Mouse (Mus musculus): ENCODE results near the gene Ppara. TPM values are rescaled to one million over a fixed set of nuclear protein-coding genes. Genes with fewer than 3 reads are reported as not detected.

The Ppara gene
- polyA plus RNA-seq, 1 experiment = 1.1 TPM

- no peak overlapping the region for H3K4me3 ChIP-seq (replicated peaks; ENCODE audit: control insufficient read depth, low read depth, low read length)
- 88% methylated on average over 8 of the region's 8 CpGs for WGBS
- no peak overlapping the region for H3K27ac ChIP-seq (ENCODE audit: control insufficient read depth, insufficient read depth, low read depth, low read length, poor library complexity)
- no peak for TF ChIP-seq POLR2A (IDR thresholded peaks at IDR 0.05; ENCODE audit: borderline replicate concordance, control insufficient read depth, low read depth, low read length)
- no peak for TF ChIP-seq CTCF (IDR thresholded peaks at IDR 0.05; ENCODE audit: control insufficient read depth, insufficient read depth, low read length)
- H3K4me1 ChIP-seq (ENCODE audit: control insufficient read depth, insufficient read depth, low read length) = peaks cover 2% of the 10 kb centered on the region; the same call in 1 of the 2 replicates
Measured at GRCm38 (mm10) chr15:85808434-85808833, 73.7 kb downstream of the Ppara start.

- no peak overlapping the region for H3K27ac ChIP-seq (ENCODE audit: control insufficient read depth, insufficient read depth, low read depth, low read length, poor library complexity)
- H3K4me3 ChIP-seq (replicated peaks; ENCODE audit: control insufficient read depth, low read depth, low read length) = no peak overlapping the region
- WGBS = 68% methylated on average over 12 of the region's 12 CpGs
Measured at GRCm38 (mm10) chr15:85809091-85809490, 74.3 kb downstream of the Ppara start.

GRCm38 (mm10) chr15:85810462-85810805 is 75.7 kb downstream of the Ppara start:
- peaks cover 2% of the 10 kb centered on the region; the same call in 1 of the 2 replicates for H3K4me1 ChIP-seq (ENCODE audit: control insufficient read depth, insufficient read depth, low read length)
- no peak for TF ChIP-seq POLR2A (IDR thresholded peaks at IDR 0.05; ENCODE audit: borderline replicate concordance, control insufficient read depth, low read depth, low read length)
- TF ChIP-seq CTCF (IDR thresholded peaks at IDR 0.05; ENCODE audit: control insufficient read depth, insufficient read depth, low read length) = no peak
- no peak overlapping the region for H3K4me3 ChIP-seq (replicated peaks; ENCODE audit: control insufficient read depth, low read depth, low read length)
- 74% methylated on average over 5 of the region's 5 CpGs for WGBS
- H3K27ac ChIP-seq (ENCODE audit: control insufficient read depth, insufficient read depth, low read depth, low read length, poor library complexity) = no peak overlapping the region

More at GRCm38 (mm10) chr15:85809091-85809490, 74.3 kb downstream of the Ppara start:
- no peak for TF ChIP-seq POLR2A (IDR thresholded peaks at IDR 0.05; ENCODE audit: borderline replicate concordance, control insufficient read depth, low read depth, low read length)
- no peak for TF ChIP-seq CTCF (IDR thresholded peaks at IDR 0.05; ENCODE audit: control insufficient read depth, insufficient read depth, low read length)
- H3K4me1 ChIP-seq (ENCODE audit: control insufficient read depth, insufficient read depth, low read length) = peaks cover 2% of the 10 kb centered on the region; the same call in 1 of the 2 replicates

GRCm38 (mm10) chr15:85810806-85811521 is 76.2 kb downstream of the Ppara start:
- Histone ChIP-seq H3K27ac (ENCODE audit: control insufficient read depth, insufficient read depth, low read depth, low read length, poor library complexity) (peak overlapping the region; percentile 66), H3K4me1 (ENCODE audit: control insufficient read depth, insufficient read depth, low read length) (peaks cover 2% of the 10 kb centered on the region; the same call in 1 of the 2 replicates), H3K4me3 (replicated peaks; ENCODE audit: control insufficient read depth, low read depth, low read length) (peak overlapping the region; percentile 87)
- TF ChIP-seq POLR2A (IDR thresholded peaks at IDR 0.05; ENCODE audit: borderline replicate concordance, control insufficient read depth, low read depth, low read length) (no peak), CTCF (IDR thresholded peaks at IDR 0.05; ENCODE audit: control insufficient read depth, insufficient read depth, low read length) (peak; percentile 10; the same call in 1 of the 2 replicates)
- 2% methylated on average over 36 of the region's 36 CpGs for WGBS

- 3% methylated on average over 36 of the region's 36 CpGs for WGBS
- TF ChIP-seq CTCF (IDR thresholded peaks at IDR 0.05; ENCODE audit: control insufficient read depth, insufficient read depth, low read length) = no peak
- TF ChIP-seq POLR2A (IDR thresholded peaks at IDR 0.05; ENCODE audit: borderline replicate concordance, control insufficient read depth, low read depth, low read length) = peak; percentile 74; the same call in 1 of the 2 replicates
Measured at GRCm38 (mm10) chr15:85811535-85812277, 76.9 kb downstream of the Ppara start, which contains the start of gene Cdpf1. Gene Cdpf1 (minus strand): TSS chr15:85811697.

GRCm38 (mm10) chr15:85813428-85813827 is 78.6 kb downstream of the Ppara start:
- Histone ChIP-seq H3K4me3 (replicated peaks; ENCODE audit: control insufficient read depth, low read depth, low read length) (no peak overlapping the region), H3K4me1 (ENCODE audit: control insufficient read depth, insufficient read depth, low read length) (peaks cover 2% of the 10 kb centered on the region; the same call in 1 of the 2 replicates), H3K27ac (ENCODE audit: control insufficient read depth, insufficient read depth, low read depth, low read length, poor library complexity) (no peak overlapping the region)
- no peak for TF ChIP-seq CTCF (IDR thresholded peaks at IDR 0.05; ENCODE audit: control insufficient read depth, insufficient read depth, low read length)
- no peak for TF ChIP-seq POLR2A (IDR thresholded peaks at IDR 0.05; ENCODE audit: borderline replicate concordance, control insufficient read depth, low read depth, low read length)
- 73% methylated on average over 10 of the region's 10 CpGs for WGBS

More at GRCm38 (mm10) chr15:85811535-85812277, 76.9 kb downstream of the Ppara start, which contains the start of gene Cdpf1:
- Histone ChIP-seq H3K4me3 (replicated peaks; ENCODE audit: control insufficient read depth, low read depth, low read length) (peak within 1 kb of the TSS; percentile 87), H3K27ac (ENCODE audit: control insufficient read depth, insufficient read depth, low read depth, low read length, poor library complexity) (peak within 1 kb of the TSS; percentile 66), H3K4me1 (ENCODE audit: control insufficient read depth, insufficient read depth, low read length) (peaks cover 2% of the 10 kb centered on the region; the same call in 1 of the 2 replicates)

- Histone ChIP-seq H3K4me1 (ENCODE audit: control insufficient read depth, insufficient read depth, low read length) (no peaks in the 10 kb centered on the region), H3K4me3 (replicated peaks; ENCODE audit: control insufficient read depth, low read depth, low read length) (no peak within 1 kb of the TSS), H3K27ac (ENCODE audit: control insufficient read depth, insufficient read depth, low read depth, low read length, poor library complexity) (no peak within 1 kb of the TSS)
- TF ChIP-seq CTCF (IDR thresholded peaks at IDR 0.05; ENCODE audit: control insufficient read depth, insufficient read depth, low read length) (no peak), POLR2A (IDR thresholded peaks at IDR 0.05; ENCODE audit: borderline replicate concordance, control insufficient read depth, low read depth, low read length) (no peak)
- WGBS = 1% methylated on average over 65 of the region's 65 CpGs
Measured at GRCm38 (mm10) chr15:85821203-85822010, 86.6 kb downstream of the Ppara start, which contains the start of gene Pkdrej. Gene Pkdrej (minus strand): TSS chr15:85821734.

Measured in bone marrow, adult 2 months (tissue).